Mouse (Mus musculus): ENCODE results near the gene Selenon.

DNA sequence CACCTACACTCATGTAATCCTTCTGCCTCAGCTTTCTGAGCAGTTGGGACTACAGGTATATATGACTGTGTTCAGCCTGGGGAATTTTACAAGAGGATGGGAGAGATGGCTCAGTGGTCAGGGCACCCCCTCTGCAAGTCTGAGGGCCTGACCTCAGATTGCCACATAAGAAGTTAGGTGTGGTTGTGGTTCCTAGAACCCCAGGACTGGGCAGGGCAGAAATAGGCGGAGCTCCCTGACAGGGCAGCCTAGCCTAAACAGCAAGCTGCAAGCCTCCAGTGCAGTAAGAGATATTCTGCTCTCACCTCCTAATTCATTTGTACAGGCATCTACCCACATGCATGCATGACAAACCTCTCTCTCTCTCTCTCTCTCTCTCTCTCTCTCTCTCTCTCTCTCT lies 34.7 kb upstream of the Selenon start:
- TF ChIP-seq CTCF (IDR thresholded peaks at IDR 0.05; ENCODE audit: control insufficient read depth, insufficient read depth, insufficient read length) (no peak), MYOG (IDR thresholded peaks at IDR 0.05; ENCODE audit: control insufficient read depth, extremely low read depth, insufficient read length) (no peak), FOSL1 (IDR thresholded peaks at IDR 0.05; ENCODE audit: insufficient read depth, low read length, poor library complexity, severe bottlenecking) (no peak), MAX (IDR thresholded peaks at IDR 0.05) (no peak), MYOD1 (IDR thresholded peaks at IDR 0.05; ENCODE audit: control insufficient read depth, insufficient read length, low read depth) (no peak), CEBPB (IDR thresholded peaks at IDR 0.05; ENCODE audit: low read depth) (no peak), USF1 (IDR thresholded peaks at IDR 0.05; ENCODE audit: low read depth) (no peak)

Data from C2C12 (cell line).